Mouse (Mus musculus) heart, adult 2 months (tissue): ENCODE measurements around the gene Tex261. TPM values are rescaled to one million over a fixed set of nuclear protein-coding genes. Genes with fewer than 3 reads are reported as not detected.

ENCODE experiments used
- DNase-seq, 2 experiments: peaks; one replicate each; pipeline ENCODE4 v3.0.0; 2021
- H3K27ac ChIP-seq: fragments of 200-600 bp; 2 replicates; pipeline ENCODE4 v1.8.1; 2022
- H3K27me3 ChIP-seq: fragments of 200-500 bp; 2 replicates; pipeline ENCODE4 v1.6.1; 2012; ENCODE audit warnings: mild to moderate bottlenecking, low read length, inconsistent platforms, mixed read lengths; ENCODE audit not compliant: control insufficient read depth, insufficient read depth
- H3K36me3 ChIP-seq: fragments of 200-500 bp; 2 replicates; pipeline ENCODE4 v1.6.1; 2012; ENCODE audit warnings: low read length, inconsistent platforms; ENCODE audit not compliant: control insufficient read depth, insufficient read depth
- H3K4me1 ChIP-seq: fragments of 200-500 bp; 2 replicates; pipeline ENCODE4 v1.6.1; 2011; ENCODE audit warnings: low read length; ENCODE audit not compliant: control insufficient read depth, insufficient read depth
- H3K4me3 ChIP-seq: fragments of 200-600 bp; 2 replicates; pipeline ENCODE4 v1.8.1; 2022
- H3K79me2 ChIP-seq: fragments of 200-500 bp; replicated peaks from 2 replicates; pipeline ENCODE4 v1.6.1; 2012; ENCODE audit warnings: mild to moderate bottlenecking, inconsistent platforms, low read length, moderate library complexity, mixed read lengths; ENCODE audit not compliant: control insufficient read depth, insufficient read depth
- H3K9ac ChIP-seq: fragments of 200-500 bp; 2 replicates; pipeline ENCODE4 v1.6.1; 2012; ENCODE audit warnings: low read depth, mild to moderate bottlenecking, control low read depth, inconsistent platforms, low read length, mixed read lengths
- CTCF ChIP-seq: fragments of 200-600 bp; IDR thresholded peaks from 2 replicates; pipeline ENCODE4 v1.8.1; 2022; ENCODE audit warnings: antibody characterized with exemption, mild to moderate bottlenecking, moderate library complexity
- EP300 ChIP-seq: fragments of 200-500 bp; IDR thresholded peaks from 2 replicates; pipeline ENCODE4 v1.6.1; 2011; ENCODE audit warnings: low read depth, low read length, control low read depth; ENCODE audit not compliant: insufficient read depth
- POLR2A ChIP-seq: fragments of 200-500 bp; IDR thresholded peaks from 2 replicates; pipeline ENCODE4 v1.6.1; 2011; ENCODE audit warnings: mild to moderate bottlenecking, low read depth, low read length, control low read depth; ENCODE audit not compliant: insufficient read depth
- WGBS: fragments of 180-500 bp; shearing (Covaris S2); methylation state at CpG from one replicate; pipeline ENCODE4 v1.1.7; 2018; 5-methylcytosine and 5-hydroxymethylcytosine counted together
- intact Hi-C: fragments of 180-260 bp; cut with DNase I; formaldehyde crosslinking; loops from one replicate; pipeline ENCODE4 v1.15.1; 2025
- polyA plus RNA-seq: library from polyadenylated mRNA; depleted of rRNA; stranded (reverse); fragments of >200 nt; gene quantifications from 2 replicates; pipeline ENCODE4 v1.2.3, GENCODE M21; 2012
- total RNA-seq, 2 experiments: library from RNA; stranded (reverse); gene quantifications; 2 replicates each; pipeline ENCODE4 v1.2.3; 2021

Tex261 gene
- total and polyA plus RNA-seq, 3 experiments = 90.6 to 126 (median 102) TPM

DNA sequence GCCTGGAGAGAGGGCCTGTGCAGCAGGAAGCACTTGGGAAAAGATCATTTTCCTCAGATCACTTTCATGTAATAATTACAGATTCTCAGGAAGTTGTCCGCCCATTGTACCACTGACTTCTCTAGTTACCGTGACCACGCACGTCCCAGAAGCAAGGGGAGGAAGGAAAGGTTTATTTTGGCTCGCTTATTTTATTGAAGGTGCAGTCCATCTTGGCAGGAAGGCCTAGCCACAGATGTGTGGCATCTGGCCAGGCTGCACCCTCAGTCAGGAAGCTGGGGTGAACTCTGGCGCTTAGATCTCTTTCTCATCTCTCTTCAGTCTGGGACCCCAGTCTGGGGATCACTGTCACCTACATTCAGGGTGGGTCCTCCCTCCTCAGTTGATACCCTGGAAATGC lies 37.0 kb downstream of the Tex261 start:
- Histone ChIP-seq H3K9ac (no peak overlapping the region), H3K27me3 (peaks cover 3% of the 10 kb centered on the region), H3K27ac (no peak overlapping the region), H3K4me3 (no peak overlapping the region), H3K79me2 (no peaks in the 10 kb centered on the region), H3K4me1 (no peaks in the 10 kb centered on the region), H3K36me3 (no peaks in the 10 kb centered on the region)
- TF ChIP-seq EP300 (no peak), CTCF (no peak), POLR2A (no peak)
- DNase-seq = no peak
- WGBS = 45% methylated on average over 6 of the region's 6 CpGs
- intact Hi-C loops = no loop called here

GRCm38 (mm10) chr6:83737311-83737710 lies 38.3 kb downstream of the Tex261 start:
- Histone ChIP-seq H3K36me3 (no peaks in the 10 kb centered on the region), H3K27me3 (peaks cover 3% of the 10 kb centered on the region), H3K4me3 (no peak overlapping the region), H3K4me1 (no peaks in the 10 kb centered on the region), H3K27ac (no peak overlapping the region), H3K9ac (no peak overlapping the region), H3K79me2 (no peaks in the 10 kb centered on the region)
- no peak for TF ChIP-seq POLR2A
- TF ChIP-seq EP300 = no peak
- TF ChIP-seq CTCF = no peak
- DNase-seq = no peak
- WGBS = 29% methylated on average over 13 of the region's 13 CpGs
- intact Hi-C loops = no loop called here

DNA sequence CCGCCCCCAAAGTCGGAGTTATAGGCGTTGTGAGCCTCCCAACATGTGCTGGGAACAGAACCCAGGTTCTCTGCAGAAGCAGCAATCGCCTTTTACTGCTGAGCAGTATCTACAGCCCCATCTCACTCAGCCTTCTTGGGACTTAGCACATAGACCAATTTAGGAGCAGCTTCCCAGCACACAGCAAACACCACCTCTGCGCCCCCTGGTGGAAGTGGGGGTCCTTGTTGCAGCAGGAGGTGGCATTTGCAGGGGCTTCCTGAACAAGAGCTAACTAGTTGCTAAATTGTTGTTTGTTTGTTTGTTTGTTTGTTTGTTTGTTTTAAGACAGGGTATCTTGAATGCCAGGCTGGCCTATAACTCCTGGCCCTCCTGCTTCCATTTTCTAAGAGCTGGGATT lies 44.5 kb downstream of the Tex261 start:
- H3K9ac ChIP-seq = no peak overlapping the region
- TF ChIP-seq POLR2A = no peak
- peak; percentile 85 for TF ChIP-seq CTCF
- no peaks in the 10 kb centered on the region for H3K4me1 ChIP-seq
- H3K79me2 ChIP-seq = no peaks in the 10 kb centered on the region
- no peaks in the 10 kb centered on the region for H3K36me3 ChIP-seq
- intact Hi-C loops = loop anchor here (1.0 kb wide), 1 partner anchor 37 kb away; no protein-coding TSS in a partner anchor
- no peak overlapping the region for H3K27ac ChIP-seq
- 23% methylated on average over 5 of the region's 5 CpGs for WGBS
- no peaks in the 10 kb centered on the region for H3K27me3 ChIP-seq
- H3K4me3 ChIP-seq = no peak overlapping the region
- DNase-seq = peak; percentile 54 to 76

DNA sequence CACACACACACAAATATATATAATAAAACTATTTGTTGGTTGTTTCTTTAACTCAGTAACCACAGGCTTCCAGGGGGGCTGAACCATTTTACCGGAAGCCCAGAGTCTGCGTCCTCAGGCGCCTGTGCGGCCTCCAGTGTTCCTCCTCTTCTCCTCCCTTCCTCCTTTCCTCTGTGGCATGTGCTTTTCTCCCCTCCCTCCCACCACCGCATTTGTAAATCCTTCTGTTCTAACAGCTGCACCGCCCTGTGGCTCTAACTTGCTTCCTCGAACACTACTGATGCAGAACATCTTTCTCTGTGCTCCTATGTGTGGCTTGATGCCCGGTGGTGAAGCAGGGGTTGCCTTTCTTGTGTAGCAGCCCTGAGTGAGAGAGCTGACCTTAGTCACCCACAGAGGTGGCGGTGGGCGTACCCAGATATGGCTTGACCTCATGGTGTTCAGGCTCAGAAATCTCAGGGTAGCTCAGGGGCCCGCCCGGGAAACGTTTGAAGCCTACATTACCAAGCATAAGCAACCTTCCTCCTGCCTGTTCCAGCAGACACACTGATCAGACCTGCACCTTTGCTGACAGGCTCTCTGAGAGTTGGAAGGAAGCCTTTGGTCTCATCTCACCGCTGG lies 46.2 kb downstream of the Tex261 start:
- intact Hi-C loops = no loop called here
- TF ChIP-seq POLR2A (no peak), CTCF (no peak), EP300 (no peak)
- H3K27me3 ChIP-seq = no peaks in the 10 kb centered on the region
- no peak overlapping the region for H3K27ac ChIP-seq
- H3K9ac ChIP-seq = no peak overlapping the region
- no peaks in the 10 kb centered on the region for H3K4me1 ChIP-seq
- DNase-seq = no peak
- no peaks in the 10 kb centered on the region for H3K36me3 ChIP-seq
- H3K4me3 ChIP-seq = no peak overlapping the region
- WGBS = 57% methylated on average over 14 of the region's 14 CpGs
- no peaks in the 10 kb centered on the region for H3K79me2 ChIP-seq

- H3K27ac ChIP-seq = no peak overlapping the region
Measured at GRCm38 (mm10) chr6:83728488-83728887, 47.1 kb downstream of the Tex261 start.

DNA sequence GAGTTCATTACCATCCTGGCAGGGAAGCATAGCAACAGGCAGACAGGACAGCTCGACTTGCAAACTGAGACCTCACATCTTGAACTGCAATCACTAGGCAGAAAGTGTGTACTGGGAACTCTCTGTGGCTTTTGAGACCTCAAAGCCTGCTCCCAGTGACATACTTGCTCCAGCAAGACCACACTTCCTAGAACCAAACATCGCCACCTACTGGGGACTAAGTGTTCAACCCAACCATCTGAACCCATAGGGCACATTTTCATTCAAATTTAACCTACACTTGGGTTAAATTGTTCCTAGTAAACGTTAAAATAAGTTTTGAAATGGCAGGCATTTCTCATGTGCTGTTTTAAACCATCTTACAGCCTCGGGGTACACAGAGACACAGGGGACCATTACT lies 48.4 kb downstream of the Tex261 start:
- WGBS = 43% methylated on average over 4 of the region's 4 CpGs
- no peak overlapping the region for H3K4me3 ChIP-seq
- no peaks in the 10 kb centered on the region for H3K36me3 ChIP-seq
- intact Hi-C loops = no loop called here
- peak; percentile 40 for TF ChIP-seq CTCF
- no peak for TF ChIP-seq POLR2A
- TF ChIP-seq EP300 = no peak
- no peaks in the 10 kb centered on the region for H3K27me3 ChIP-seq
- no peak overlapping the region for H3K9ac ChIP-seq
- H3K79me2 ChIP-seq = no peaks in the 10 kb centered on the region
- H3K27ac ChIP-seq = no peak overlapping the region
- H3K4me1 ChIP-seq = no peaks in the 10 kb centered on the region
- no peak for DNase-seq

More at GRCm38 (mm10) chr6:83728488-83728887, 47.1 kb downstream of the Tex261 start:
- DNase-seq = no peak
- H3K4me1 ChIP-seq = no peaks in the 10 kb centered on the region
- no peaks in the 10 kb centered on the region for H3K79me2 ChIP-seq
- WGBS = 87% methylated on average over 3 of the region's 3 CpGs
- H3K9ac ChIP-seq = no peak overlapping the region
- TF ChIP-seq CTCF = peak; percentile 66
- TF ChIP-seq EP300 = no peak
- TF ChIP-seq POLR2A = no peak
- H3K36me3 ChIP-seq = no peaks in the 10 kb centered on the region
- H3K27me3 ChIP-seq = no peaks in the 10 kb centered on the region
- intact Hi-C loops = no loop called here
- H3K4me3 ChIP-seq = no peak overlapping the region
